Mouse (Mus musculus): Measurements from ENCODE around the gene P2rx7. TPM values are rescaled to one million over a fixed set of nuclear protein-coding genes. Genes with fewer than 3 reads are reported as not detected.

Gene P2rx7
- polyA plus RNA-seq, 1 experiment = 2.2 TPM

GRCm38 (mm10) chr5:122725453-122725852 lies 81.7 kb downstream of the P2rx7 start:
- H3K79me2 ChIP-seq (ENCODE audit: control insufficient read depth, insufficient read depth) = no peaks in the 10 kb centered on the region
- H3ac ChIP-seq (ENCODE audit: control insufficient read depth, insufficient read length) = no peak overlapping the region
- H3K4me3 ChIP-seq = no peak overlapping the region
- no peak for TF ChIP-seq MYOD1 (IDR thresholded peaks at IDR 0.05; ENCODE audit: control insufficient read depth in 1 of 3, insufficient read length in 2 of 3, low read depth in 2 of 3)
- H3K27me3 ChIP-seq (ENCODE audit: control insufficient read depth, insufficient read depth, insufficient read length) = no peaks in the 10 kb centered on the region
- H3K36me3 ChIP-seq (ENCODE audit: control insufficient read depth, insufficient read depth) = no peaks in the 10 kb centered on the region
- H3K4me2 ChIP-seq (ENCODE audit: low read depth) = no peak overlapping the region

- H3K27me3 ChIP-seq (ENCODE audit: control insufficient read depth, insufficient read depth, insufficient read length) = no peaks in the 10 kb centered on the region
- no peak overlapping the region for H3ac ChIP-seq (ENCODE audit: control insufficient read depth, insufficient read length)
- no peaks in the 10 kb centered on the region for H3K79me2 ChIP-seq (ENCODE audit: control insufficient read depth, insufficient read depth)
- TF ChIP-seq REST (IDR thresholded peaks at IDR 0.05; ENCODE audit: insufficient read depth, insufficient read length) (no peak), MYOD1 (IDR thresholded peaks at IDR 0.05; ENCODE audit: control insufficient read depth in 1 of 3, insufficient read length in 2 of 3, low read depth in 2 of 3) (no peak), E2F4 (IDR thresholded peaks at IDR 0.05; ENCODE audit: insufficient read depth) (no peak), POLR2AphosphoS2 (IDR thresholded peaks at IDR 0.05; ENCODE audit: insufficient read length, low read depth) (no peak)
- no peak overlapping the region for H3K4me3 ChIP-seq
- H3K4me2 ChIP-seq (ENCODE audit: low read depth) = no peak overlapping the region
- H3K36me3 ChIP-seq (ENCODE audit: control insufficient read depth, insufficient read depth) = no peaks in the 10 kb centered on the region
These were observed 82.4 kb downstream of the P2rx7 start for GRCm38 (mm10) chr5:122726068-122726467.

GRCm38 (mm10) chr5:122726595-122726994 lies 82.9 kb downstream of the P2rx7 start:
- Histone ChIP-seq H3ac (ENCODE audit: control insufficient read depth, insufficient read length) (no peak overlapping the region), H3K36me3 (ENCODE audit: control insufficient read depth, insufficient read depth) (no peaks in the 10 kb centered on the region), H3K4me3 (no peak overlapping the region), H3K4me2 (ENCODE audit: low read depth) (no peak overlapping the region), H3K79me2 (ENCODE audit: control insufficient read depth, insufficient read depth) (no peaks in the 10 kb centered on the region), H3K27me3 (ENCODE audit: control insufficient read depth, insufficient read depth, insufficient read length) (no peaks in the 10 kb centered on the region)
- TF ChIP-seq POLR2AphosphoS2 (IDR thresholded peaks at IDR 0.05; ENCODE audit: insufficient read length, low read depth) = peak; percentile 32
- no peak for TF ChIP-seq MYOD1 (IDR thresholded peaks at IDR 0.05; ENCODE audit: control insufficient read depth in 1 of 3, insufficient read length in 2 of 3, low read depth in 2 of 3)

GRCm38 (mm10) chr5:122727096-122727495 lies 83.4 kb downstream of the P2rx7 start:
- Histone ChIP-seq H3ac (ENCODE audit: control insufficient read depth, insufficient read length) (no peak overlapping the region), H3K79me2 (ENCODE audit: control insufficient read depth, insufficient read depth) (no peaks in the 10 kb centered on the region), H3K27me3 (ENCODE audit: control insufficient read depth, insufficient read depth, insufficient read length) (no peaks in the 10 kb centered on the region), H3K4me3 (no peak overlapping the region), H3K36me3 (ENCODE audit: control insufficient read depth, insufficient read depth) (no peaks in the 10 kb centered on the region), H3K4me2 (ENCODE audit: low read depth) (no peak overlapping the region)
- no peak for TF ChIP-seq MAX (IDR thresholded peaks at IDR 0.05; ENCODE audit: low read depth)
- TF ChIP-seq MYOG (IDR thresholded peaks at IDR 0.05; ENCODE audit: control insufficient read depth in 1 of 3, insufficient read depth in 1 of 3, insufficient read length in 2 of 3, low read depth in 2 of 3) = no peak
- no peak for TF ChIP-seq TCF3 (IDR thresholded peaks at IDR 0.05; ENCODE audit: insufficient read length, low read depth)
- no peak for TF ChIP-seq USF1 (IDR thresholded peaks at IDR 0.05; ENCODE audit: low read depth)
- no peak for TF ChIP-seq POLR2AphosphoS2 (IDR thresholded peaks at IDR 0.05; ENCODE audit: insufficient read length, low read depth)
- no peak for TF ChIP-seq MYOD1 (IDR thresholded peaks at IDR 0.05; ENCODE audit: control insufficient read depth in 1 of 3, insufficient read length in 2 of 3, low read depth in 2 of 3)
- TF ChIP-seq REST (IDR thresholded peaks at IDR 0.05; ENCODE audit: insufficient read depth, insufficient read length) = no peak
- TF ChIP-seq TCF12 (IDR thresholded peaks at IDR 0.05; ENCODE audit: insufficient read depth, poor library complexity, severe bottlenecking) = no peak
- TF ChIP-seq POLR2A (IDR thresholded peaks at IDR 0.05; ENCODE audit: insufficient read length, low read depth) = no peak
- no peak for TF ChIP-seq SRF (IDR thresholded peaks at IDR 0.05; ENCODE audit: control insufficient read depth, insufficient read length, low read depth)

- no peaks in the 10 kb centered on the region for H3K27me3 ChIP-seq (ENCODE audit: control insufficient read depth, insufficient read depth, insufficient read length)
- H3K4me2 ChIP-seq (ENCODE audit: low read depth) = no peak overlapping the region
- H3K4me3 ChIP-seq = no peak overlapping the region
- TF ChIP-seq MAX (IDR thresholded peaks at IDR 0.05; ENCODE audit: low read depth) (no peak), POLR2A (IDR thresholded peaks at IDR 0.05; ENCODE audit: insufficient read length, low read depth) (no peak), TCF12 (IDR thresholded peaks at IDR 0.05; ENCODE audit: insufficient read depth, poor library complexity, severe bottlenecking) (no peak), MYOG (IDR thresholded peaks at IDR 0.05; ENCODE audit: control insufficient read depth in 1 of 3, insufficient read depth in 1 of 3, insufficient read length in 2 of 3, low read depth in 2 of 3) (no peak), TCF3 (IDR thresholded peaks at IDR 0.05; ENCODE audit: insufficient read length, low read depth) (no peak), E2F4 (IDR thresholded peaks at IDR 0.05; ENCODE audit: insufficient read depth) (no peak), MYOD1 (IDR thresholded peaks at IDR 0.05; ENCODE audit: control insufficient read depth in 1 of 3, insufficient read length in 2 of 3, low read depth in 2 of 3) (no peak), SRF (IDR thresholded peaks at IDR 0.05; ENCODE audit: control insufficient read depth, insufficient read length, low read depth) (no peak)
- no peaks in the 10 kb centered on the region for H3K79me2 ChIP-seq (ENCODE audit: control insufficient read depth, insufficient read depth)
- no peaks in the 10 kb centered on the region for H3K36me3 ChIP-seq (ENCODE audit: control insufficient read depth, insufficient read depth)
- H3ac ChIP-seq (ENCODE audit: control insufficient read depth, insufficient read length) = no peak overlapping the region
These were observed 87.1 kb downstream of the P2rx7 start for GRCm38 (mm10) chr5:122730776-122731175.

GRCm38 (mm10) chr5:122731321-122731720 lies 87.6 kb downstream of the P2rx7 start:
- no peaks in the 10 kb centered on the region for H3K79me2 ChIP-seq (ENCODE audit: control insufficient read depth, insufficient read depth)
- H3K36me3 ChIP-seq (ENCODE audit: control insufficient read depth, insufficient read depth) = no peaks in the 10 kb centered on the region
- no peaks in the 10 kb centered on the region for H3K27me3 ChIP-seq (ENCODE audit: control insufficient read depth, insufficient read depth, insufficient read length)
- TF ChIP-seq E2F4 (IDR thresholded peaks at IDR 0.05; ENCODE audit: insufficient read depth) (no peak), SRF (IDR thresholded peaks at IDR 0.05; ENCODE audit: control insufficient read depth, insufficient read length, low read depth) (no peak), CEBPB (IDR thresholded peaks at IDR 0.05; ENCODE audit: insufficient read depth, poor library complexity, severe bottlenecking) (no peak), REST (IDR thresholded peaks at IDR 0.05; ENCODE audit: insufficient read depth, insufficient read length) (no peak), MYOG (IDR thresholded peaks at IDR 0.05; ENCODE audit: control insufficient read depth in 1 of 3, insufficient read depth in 1 of 3, insufficient read length in 2 of 3, low read depth in 2 of 3) (no peak), USF1 (IDR thresholded peaks at IDR 0.05; ENCODE audit: low read depth) (no peak), TCF3 (IDR thresholded peaks at IDR 0.05; ENCODE audit: insufficient read length, low read depth) (no peak), POLR2AphosphoS2 (IDR thresholded peaks at IDR 0.05; ENCODE audit: insufficient read length, low read depth) (no peak), MAX (IDR thresholded peaks at IDR 0.05; ENCODE audit: low read depth) (no peak), TCF12 (IDR thresholded peaks at IDR 0.05; ENCODE audit: insufficient read depth, poor library complexity, severe bottlenecking) (no peak)
- no peak overlapping the region for H3K4me3 ChIP-seq
- no peak overlapping the region for H3ac ChIP-seq (ENCODE audit: control insufficient read depth, insufficient read length)
- H3K4me2 ChIP-seq (ENCODE audit: low read depth) = no peak overlapping the region

Data from myocyte (in vitro differentiated cells).